Mouse (Mus musculus): ENCODE results near the gene Dhx9. TPM values are rescaled to one million over a fixed set of nuclear protein-coding genes. Genes with fewer than 3 reads are reported as not detected.

Gene Dhx9
- polyA plus RNA-seq, 1 experiment: 1.9 TPM

- H3K9me3 ChIP-seq (ENCODE audit: control insufficient read depth, low read length): no peaks in the 10 kb centered on the region
- TF ChIP-seq GATA1 (IDR thresholded peaks at IDR 0.05; ENCODE audit: low read length): no peak
- no peak for TF ChIP-seq TAL1 (IDR thresholded peaks at IDR 0.05; ENCODE audit: low read length)
- H3K4me3 ChIP-seq (replicated peaks): no peak overlapping the region
- peaks cover 93% of the 10 kb centered on the region for H3K36me3 ChIP-seq (ENCODE audit: control insufficient read depth)
- no peaks in the 10 kb centered on the region for H3K4me1 ChIP-seq (ENCODE audit: control insufficient read depth)
- H3K27me3 ChIP-seq (ENCODE audit: control insufficient read depth): no peaks in the 10 kb centered on the region
Measured at GRCm38 (mm10) chr1:153456137-153456536, 31.3 kb downstream of the Dhx9 start.

GRCm38 (mm10) chr1:153453146-153453642, 34.3 kb downstream of the Dhx9 start:
- Histone ChIP-seq H3K36me3 (ENCODE audit: control insufficient read depth) (peaks cover 64% of the 10 kb centered on the region), H3K27me3 (ENCODE audit: control insufficient read depth) (no peaks in the 10 kb centered on the region), H3K9me3 (ENCODE audit: control insufficient read depth, low read length) (no peaks in the 10 kb centered on the region), H3K4me3 (replicated peaks) (no peak overlapping the region), H3K4me1 (ENCODE audit: control insufficient read depth) (no peaks in the 10 kb centered on the region)
- TF ChIP-seq GATA1 (IDR thresholded peaks at IDR 0.05; ENCODE audit: low read length) (no peak), TAL1 (IDR thresholded peaks at IDR 0.05; ENCODE audit: low read length) (no peak)

- Histone ChIP-seq H3K4me3 (replicated peaks) (no peak overlapping the region), H3K27me3 (ENCODE audit: control insufficient read depth) (no peaks in the 10 kb centered on the region), H3K36me3 (ENCODE audit: control insufficient read depth) (peaks cover 49% of the 10 kb centered on the region), H3K4me1 (ENCODE audit: control insufficient read depth) (no peaks in the 10 kb centered on the region), H3K9me3 (ENCODE audit: control insufficient read depth, low read length) (no peaks in the 10 kb centered on the region)
- no peak for TF ChIP-seq GATA1 (IDR thresholded peaks at IDR 0.05; ENCODE audit: low read length)
- TF ChIP-seq TAL1 (IDR thresholded peaks at IDR 0.05; ENCODE audit: low read length): no peak
Measured at GRCm38 (mm10) chr1:153451237-153452154, 36.0 kb downstream of the Dhx9 start.

GRCm38 (mm10) chr1:153446120-153446831, 41.2 kb downstream of the Dhx9 start:
- TF ChIP-seq TAL1 (IDR thresholded peaks at IDR 0.05; ENCODE audit: low read length): no peak
- no peak for TF ChIP-seq GATA1 (IDR thresholded peaks at IDR 0.05; ENCODE audit: low read length)
- Histone ChIP-seq H3K27me3 (ENCODE audit: control insufficient read depth) (no peaks in the 10 kb centered on the region), H3K36me3 (ENCODE audit: control insufficient read depth) (peaks cover 4% of the 10 kb centered on the region), H3K4me1 (ENCODE audit: control insufficient read depth) (no peaks in the 10 kb centered on the region), H3K4me3 (replicated peaks) (no peak overlapping the region), H3K9me3 (ENCODE audit: control insufficient read depth, low read length) (no peaks in the 10 kb centered on the region)

GRCm38 (mm10) chr1:153443632-153444031, 43.8 kb downstream of the Dhx9 start:
- Histone ChIP-seq H3K36me3 (ENCODE audit: control insufficient read depth) (peaks cover 2% of the 10 kb centered on the region; the same call in 1 of the 2 replicates), H3K4me1 (ENCODE audit: control insufficient read depth) (no peaks in the 10 kb centered on the region), H3K9me3 (ENCODE audit: control insufficient read depth, low read length) (no peaks in the 10 kb centered on the region), H3K27me3 (ENCODE audit: control insufficient read depth) (no peaks in the 10 kb centered on the region), H3K4me3 (replicated peaks) (no peak overlapping the region)
- no peak for TF ChIP-seq TAL1 (IDR thresholded peaks at IDR 0.05; ENCODE audit: low read length)
- no peak for TF ChIP-seq GATA1 (IDR thresholded peaks at IDR 0.05; ENCODE audit: low read length)

DNA sequence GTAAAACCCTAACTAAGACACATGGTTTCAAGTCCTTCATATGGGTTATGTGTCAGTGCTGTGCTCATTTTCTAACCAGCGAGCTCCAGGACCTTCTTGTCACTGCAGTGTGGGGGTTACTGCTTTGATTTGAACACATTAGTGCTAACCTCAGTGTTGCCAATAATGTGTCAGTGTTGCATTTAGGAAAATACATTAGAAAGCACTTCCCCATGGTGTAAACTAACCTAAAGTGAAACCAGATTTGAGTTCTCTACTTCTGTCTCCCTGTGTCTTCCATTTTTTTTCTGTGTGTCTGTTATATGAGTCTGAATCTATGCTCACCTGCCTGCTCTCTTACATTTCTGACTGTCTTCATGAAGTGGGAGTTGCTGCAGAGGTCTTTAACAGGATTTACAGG, 44.4 kb downstream of the Dhx9 start:
- Histone ChIP-seq H3K9me3 (ENCODE audit: control insufficient read depth, low read length) (no peaks in the 10 kb centered on the region), H3K4me3 (replicated peaks) (no peak overlapping the region), H3K27me3 (ENCODE audit: control insufficient read depth) (no peaks in the 10 kb centered on the region), H3K4me1 (ENCODE audit: control insufficient read depth) (no peaks in the 10 kb centered on the region), H3K36me3 (ENCODE audit: control insufficient read depth) (peaks cover 2% of the 10 kb centered on the region; the same call in 1 of the 2 replicates)
- TF ChIP-seq TAL1 (IDR thresholded peaks at IDR 0.05; ENCODE audit: low read length): no peak
- TF ChIP-seq GATA1 (IDR thresholded peaks at IDR 0.05; ENCODE audit: low read length): no peak

DNA sequence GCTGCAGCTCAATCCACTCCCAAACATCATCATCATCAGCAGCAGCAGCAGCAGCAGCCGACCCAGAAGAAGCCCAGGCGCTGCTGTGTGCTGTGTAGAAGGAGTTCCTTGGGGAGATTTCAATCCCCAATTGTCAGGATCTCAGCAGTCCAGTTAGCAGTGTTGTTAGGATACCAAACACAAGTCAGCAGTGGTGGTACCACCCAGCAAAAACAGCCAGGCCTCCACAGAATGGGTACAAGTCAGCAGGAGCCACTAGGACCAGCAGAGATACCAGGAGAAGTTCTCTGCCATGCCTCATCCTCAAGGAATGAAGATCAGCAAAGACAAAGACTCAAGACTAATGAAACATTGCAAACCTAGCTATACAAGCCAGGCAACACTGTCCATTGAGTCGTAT, 45.8 kb downstream of the Dhx9 start:
- Histone ChIP-seq H3K4me3 (replicated peaks) (no peak overlapping the region), H3K27me3 (ENCODE audit: control insufficient read depth) (no peaks in the 10 kb centered on the region), H3K9me3 (ENCODE audit: control insufficient read depth, low read length) (no peaks in the 10 kb centered on the region), H3K4me1 (ENCODE audit: control insufficient read depth) (no peaks in the 10 kb centered on the region), H3K36me3 (ENCODE audit: control insufficient read depth) (peaks cover 2% of the 10 kb centered on the region; the same call in 1 of the 2 replicates)
- TF ChIP-seq TAL1 (IDR thresholded peaks at IDR 0.05; ENCODE audit: low read length) (no peak), GATA1 (IDR thresholded peaks at IDR 0.05; ENCODE audit: low read length) (no peak)

GRCm38 (mm10) chr1:153440752-153441151, 46.7 kb downstream of the Dhx9 start:
- Histone ChIP-seq H3K4me1 (ENCODE audit: control insufficient read depth) (no peaks in the 10 kb centered on the region), H3K9me3 (ENCODE audit: control insufficient read depth, low read length) (no peaks in the 10 kb centered on the region), H3K4me3 (replicated peaks) (no peak overlapping the region), H3K36me3 (ENCODE audit: control insufficient read depth) (no peaks in the 10 kb centered on the region), H3K27me3 (ENCODE audit: control insufficient read depth) (no peaks in the 10 kb centered on the region)
- TF ChIP-seq GATA1 (IDR thresholded peaks at IDR 0.05; ENCODE audit: low read length) (no peak), TAL1 (IDR thresholded peaks at IDR 0.05; ENCODE audit: low read length) (no peak)

DNA sequence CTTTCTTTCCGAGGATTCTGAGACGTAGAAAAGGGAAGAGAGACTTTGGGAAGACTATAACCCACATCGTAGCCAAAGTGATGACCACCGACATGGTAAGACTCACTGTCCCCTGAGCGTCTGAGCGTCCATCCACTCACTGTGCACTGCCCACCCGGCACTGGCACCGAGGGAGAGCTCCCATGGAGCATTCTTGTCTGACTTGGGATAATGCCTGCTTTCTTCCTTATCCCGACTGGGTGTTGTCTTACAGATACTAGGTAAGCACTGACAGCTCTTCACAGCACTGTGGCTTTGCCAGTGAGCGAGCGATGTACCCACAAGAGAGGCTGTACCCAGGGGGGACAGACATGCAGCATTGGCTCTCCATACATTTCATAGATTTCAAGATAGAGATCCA, 49.9 kb downstream of the Dhx9 start:
- Histone ChIP-seq H3K36me3 (ENCODE audit: control insufficient read depth) (no peaks in the 10 kb centered on the region), H3K9me3 (ENCODE audit: control insufficient read depth, low read length) (no peaks in the 10 kb centered on the region), H3K4me1 (ENCODE audit: control insufficient read depth) (no peaks in the 10 kb centered on the region), H3K27me3 (ENCODE audit: control insufficient read depth) (no peaks in the 10 kb centered on the region), H3K4me3 (replicated peaks) (no peak overlapping the region)
- TF ChIP-seq TAL1 (IDR thresholded peaks at IDR 0.05; ENCODE audit: low read length) (no peak), GATA1 (IDR thresholded peaks at IDR 0.05; ENCODE audit: low read length) (no peak)

Measured in erythroblast, embryonic 14.5 days (primary cell).